Mouse (Mus musculus): ENCODE results near the gene Ddah2. TPM values are rescaled to one million over a fixed set of nuclear protein-coding genes. Genes with fewer than 3 reads are reported as not detected.

The Ddah2 gene
- polyA plus RNA-seq, 1 experiment, result 54.0 TPM

GRCm38 (mm10) chr17:35024691-35025488 lies 33.9 kb upstream of the Ddah2 start:
- no peaks in the 10 kb centered on the region for H3K27me3 ChIP-seq (ENCODE audit: control insufficient read depth, insufficient read depth, low read length)
- no peak overlapping the region for H3K27ac ChIP-seq (ENCODE audit: control insufficient read depth, insufficient read depth, low read length)
- DNase-seq, result no peak
- H3K36me3 ChIP-seq (ENCODE audit: control insufficient read depth, insufficient read depth, low read length), result no peaks in the 10 kb centered on the region
- no peak overlapping the region for H3K4me3 ChIP-seq (ENCODE audit: control insufficient read depth, insufficient read depth, low read length)
- peaks cover 34% of the 10 kb centered on the region for H3K4me1 ChIP-seq (replicated peaks; ENCODE audit: control insufficient read depth, insufficient read depth, low read length)
- TF ChIP-seq POLR2A (IDR thresholded peaks at IDR 0.05; ENCODE audit: control insufficient read depth, extremely low read depth, insufficient read depth, low read length, poor library complexity) (no peak), CTCF (IDR thresholded peaks at IDR 0.05; ENCODE audit: borderline replicate concordance, control insufficient read depth, extremely low read depth, insufficient read depth, low read length, poor library complexity) (no peak)
- WGBS, result 46% methylated on average over 10 of the region's 10 CpGs

GRCm38 (mm10) chr17:35026206-35026605 lies 32.6 kb upstream of the Ddah2 start:
- Histone ChIP-seq H3K36me3 (ENCODE audit: control insufficient read depth, insufficient read depth, low read length) (no peaks in the 10 kb centered on the region), H3K27ac (ENCODE audit: control insufficient read depth, insufficient read depth, low read length) (no peak overlapping the region), H3K27me3 (ENCODE audit: control insufficient read depth, insufficient read depth, low read length) (no peaks in the 10 kb centered on the region), H3K4me3 (ENCODE audit: control insufficient read depth, insufficient read depth, low read length) (no peak overlapping the region), H3K4me1 (replicated peaks; ENCODE audit: control insufficient read depth, insufficient read depth, low read length) (peaks cover 42% of the 10 kb centered on the region)
- TF ChIP-seq POLR2A (IDR thresholded peaks at IDR 0.05; ENCODE audit: control insufficient read depth, extremely low read depth, insufficient read depth, low read length, poor library complexity) (no peak), CTCF (IDR thresholded peaks at IDR 0.05; ENCODE audit: borderline replicate concordance, control insufficient read depth, extremely low read depth, insufficient read depth, low read length, poor library complexity) (no peak)
- DNase-seq, result no peak
- WGBS, result 99% methylated on average over 5 of the region's 5 CpGs

- Histone ChIP-seq H3K4me1 (replicated peaks; ENCODE audit: control insufficient read depth, insufficient read depth, low read length) (peaks cover 38% of the 10 kb centered on the region), H3K27ac (ENCODE audit: control insufficient read depth, insufficient read depth, low read length) (no peak within 1 kb of the TSS), H3K27me3 (ENCODE audit: control insufficient read depth, insufficient read depth, low read length) (no peaks in the 10 kb centered on the region), H3K36me3 (ENCODE audit: control insufficient read depth, insufficient read depth, low read length) (no peaks in the 10 kb centered on the region), H3K4me3 (ENCODE audit: control insufficient read depth, insufficient read depth, low read length) (no peak within 1 kb of the TSS)
- DNase-seq, result no peak
- TF ChIP-seq POLR2A (IDR thresholded peaks at IDR 0.05; ENCODE audit: control insufficient read depth, extremely low read depth, insufficient read depth, low read length, poor library complexity) (no peak), CTCF (IDR thresholded peaks at IDR 0.05; ENCODE audit: borderline replicate concordance, control insufficient read depth, extremely low read depth, insufficient read depth, low read length, poor library complexity) (no peak)
- WGBS, result 35% methylated on average over 13 of the region's 13 CpGs
Observed at GRCm38 (mm10) chr17:35027277-35028068, 31.4 kb upstream of the Ddah2 start, which contains the start of gene Sapcd1. Sapcd1 (minus strand) TSS chr17:35028016.

- no peak for DNase-seq
- H3K4me1 ChIP-seq (replicated peaks; ENCODE audit: control insufficient read depth, insufficient read depth, low read length), result peaks cover 38% of the 10 kb centered on the region
- TF ChIP-seq CTCF (IDR thresholded peaks at IDR 0.05; ENCODE audit: borderline replicate concordance, control insufficient read depth, extremely low read depth, insufficient read depth, low read length, poor library complexity) (no peak), POLR2A (IDR thresholded peaks at IDR 0.05; ENCODE audit: control insufficient read depth, extremely low read depth, insufficient read depth, low read length, poor library complexity) (no peak)
- H3K27ac ChIP-seq (ENCODE audit: control insufficient read depth, insufficient read depth, low read length), result no peak overlapping the region
- no peaks in the 10 kb centered on the region for H3K27me3 ChIP-seq (ENCODE audit: control insufficient read depth, insufficient read depth, low read length)
- no peaks in the 10 kb centered on the region for H3K36me3 ChIP-seq (ENCODE audit: control insufficient read depth, insufficient read depth, low read length)
- WGBS, result 48% methylated on average over 2 of the region's 2 CpGs
- H3K4me3 ChIP-seq (ENCODE audit: control insufficient read depth, insufficient read depth, low read length), result no peak overlapping the region
Observed at GRCm38 (mm10) chr17:35028315-35028714, 30.5 kb upstream of the Ddah2 start.

GRCm38 (mm10) chr17:35029691-35030532 lies 28.9 kb upstream of the Ddah2 start:
- peak; percentile 49; the same call in 1 of the 2 replicates for TF ChIP-seq CTCF (IDR thresholded peaks at IDR 0.05; ENCODE audit: borderline replicate concordance, control insufficient read depth, extremely low read depth, insufficient read depth, low read length, poor library complexity)
- no peak for TF ChIP-seq POLR2A (IDR thresholded peaks at IDR 0.05; ENCODE audit: control insufficient read depth, extremely low read depth, insufficient read depth, low read length, poor library complexity)
- peak overlapping the region; percentile 10 for H3K4me3 ChIP-seq (ENCODE audit: control insufficient read depth, insufficient read depth, low read length)
- H3K36me3 ChIP-seq (ENCODE audit: control insufficient read depth, insufficient read depth, low read length), result no peaks in the 10 kb centered on the region
- WGBS, result 15% methylated on average over 19 of the region's 19 CpGs
- DNase-seq, result peak; percentile 38
- H3K27ac ChIP-seq (ENCODE audit: control insufficient read depth, insufficient read depth, low read length), result peak overlapping the region; percentile 6; the same call in 1 of the 2 replicates
- H3K27me3 ChIP-seq (ENCODE audit: control insufficient read depth, insufficient read depth, low read length), result no peaks in the 10 kb centered on the region
- H3K4me1 ChIP-seq (replicated peaks; ENCODE audit: control insufficient read depth, insufficient read depth, low read length), result peaks cover 39% of the 10 kb centered on the region

GRCm38 (mm10) chr17:35031272-35031671 lies 27.6 kb upstream of the Ddah2 start:
- Histone ChIP-seq H3K4me1 (replicated peaks; ENCODE audit: control insufficient read depth, insufficient read depth, low read length) (peaks cover 38% of the 10 kb centered on the region), H3K27ac (ENCODE audit: control insufficient read depth, insufficient read depth, low read length) (no peak overlapping the region), H3K36me3 (ENCODE audit: control insufficient read depth, insufficient read depth, low read length) (no peaks in the 10 kb centered on the region), H3K27me3 (ENCODE audit: control insufficient read depth, insufficient read depth, low read length) (no peaks in the 10 kb centered on the region), H3K4me3 (ENCODE audit: control insufficient read depth, insufficient read depth, low read length) (no peak overlapping the region)
- no peak for TF ChIP-seq CTCF (IDR thresholded peaks at IDR 0.05; ENCODE audit: borderline replicate concordance, control insufficient read depth, extremely low read depth, insufficient read depth, low read length, poor library complexity)
- TF ChIP-seq POLR2A (IDR thresholded peaks at IDR 0.05; ENCODE audit: control insufficient read depth, extremely low read depth, insufficient read depth, low read length, poor library complexity), result no peak
- 95% methylated on average over 11 of the region's 11 CpGs for WGBS
- no peak for DNase-seq
